Mouse (Mus musculus) cortical plate, adult 2 months (tissue): ENCODE results near the gene Defa32. TPM values are rescaled to one million over a fixed set of nuclear protein-coding genes. Genes with fewer than 3 reads are reported as not detected.
"Not testable (repeated sequence)": the region's sequence is repeated elsewhere in the genome, so short reads cannot be mapped to it uniquely, and the experiment has no call there.

Experiments used
- H3K27ac ChIP-seq: fragments of 200-500 bp; 2 replicates; pipeline ENCODE4 v1.5.1; 2012; ENCODE audit warnings: low read length, control low read depth, inconsistent platforms; ENCODE audit not compliant: insufficient read depth
- H3K4me1 ChIP-seq: fragments of 200-500 bp; 2 replicates; pipeline ENCODE4 v1.6.1; 2011; ENCODE audit warnings: low read length; ENCODE audit not compliant: control insufficient read depth, insufficient read depth
- H3K4me3 ChIP-seq: fragments of 200-500 bp; 2 replicates; pipeline ENCODE4 v1.5.1; 2011; ENCODE audit warnings: mild to moderate bottlenecking, low read length, control low read depth; ENCODE audit not compliant: insufficient read depth
- polyA plus RNA-seq: library from polyadenylated mRNA; depleted of rRNA; stranded (reverse); fragments of >200 nt; gene quantifications from 2 replicates; pipeline ENCODE4 v1.2.3, GENCODE M21; 2012; rRNA removed

The Defa32 gene
- polyA plus RNA-seq, result not detected in 2 replicates

DNA sequence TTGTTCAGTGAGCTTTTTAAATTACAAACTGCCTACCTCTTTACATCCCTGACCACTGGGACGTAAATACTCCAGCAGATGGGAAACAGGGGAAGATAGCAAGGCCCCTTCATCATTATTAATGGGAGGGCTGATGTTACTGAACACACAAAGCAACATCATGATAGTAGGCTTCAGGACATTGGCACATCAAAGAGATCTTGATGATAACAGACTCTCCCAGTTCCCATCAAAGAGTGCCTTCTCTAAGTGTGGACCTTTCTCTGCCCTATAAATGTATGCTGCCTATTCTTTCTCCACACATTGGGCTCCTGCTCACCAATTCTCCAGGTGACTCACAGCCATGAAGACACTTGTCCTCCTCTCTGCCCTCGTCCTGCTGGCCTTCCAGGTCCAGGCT is at the start of gene Defa32:
Gene Defa32, plus strand, starts transcription at position 301 of the 400 bp plus-strand sequence.
- not testable (repeated sequence) for H3K27ac ChIP-seq, H3K4me1 ChIP-seq, H3K4me3 ChIP-seq

DNA sequence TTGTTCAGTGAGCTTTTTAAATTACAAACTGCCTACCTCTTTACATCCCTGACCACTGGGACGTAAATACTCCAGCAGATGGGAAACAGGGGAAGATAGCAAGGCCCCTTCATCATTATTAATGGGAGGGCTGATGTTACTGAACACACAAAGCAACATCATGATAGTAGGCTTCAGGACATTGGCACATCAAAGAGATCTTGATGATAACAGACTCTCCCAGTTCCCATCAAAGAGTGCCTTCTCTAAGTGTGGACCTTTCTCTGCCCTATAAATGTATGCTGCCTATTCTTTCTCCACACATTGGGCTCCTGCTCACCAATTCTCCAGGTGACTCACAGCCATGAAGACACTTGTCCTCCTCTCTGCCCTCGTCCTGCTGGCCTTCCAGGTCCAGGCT is 19.9 kb upstream of the Defa32 start, which contains the start of gene Defa20:
Gene Defa20, plus strand, starts transcription at position 301 of the 400 bp plus-strand sequence.
- not testable (repeated sequence) for H3K4me3 ChIP-seq, H3K27ac ChIP-seq, H3K4me1 ChIP-seq

DNA sequence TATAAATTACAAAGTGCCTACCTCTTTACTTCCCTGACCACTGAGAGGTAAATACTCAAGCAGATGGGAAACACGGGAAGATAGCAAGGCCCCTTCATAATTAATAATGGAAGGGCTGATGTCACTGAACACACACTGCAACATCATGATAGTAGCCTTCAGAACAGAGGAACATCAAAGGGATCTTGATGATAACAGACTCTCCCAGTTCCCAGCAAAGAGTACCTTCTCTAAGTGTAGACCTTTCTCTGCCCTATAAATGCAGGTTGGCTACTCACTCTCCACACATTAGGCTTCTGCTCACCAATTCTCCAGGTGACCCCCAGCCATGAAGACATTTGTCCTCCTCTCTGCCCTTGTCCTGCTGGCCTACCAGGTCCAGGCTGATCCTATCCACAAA is 36.3 kb downstream of the Defa32 start, which contains the start of gene Defa37:
Gene Defa37, plus strand, starts transcription at position 301 of the 400 bp plus-strand sequence.
- not testable (repeated sequence) for H3K4me3 ChIP-seq, H3K27ac ChIP-seq, H3K4me1 ChIP-seq

Other genes with a start within 250 kb of the Defa32 start
- gene Defa27, start 213.5 kb upstream of the Defa32 start, polyA plus RNA-seq, result not detected in 2 replicates
- not detected in 2 replicates for gene Defa29, start 202.0 kb upstream of the Defa32 start, polyA plus RNA-seq
- gene Defa2, start 150.5 kb upstream of the Defa32 start, polyA plus RNA-seq, result not detected in 2 replicates
- not detected in 2 replicates for gene Defa33, start 137.2 kb upstream of the Defa32 start, polyA plus RNA-seq
- not detected in 2 replicates for gene Defa36, start 101.6 kb upstream of the Defa32 start, polyA plus RNA-seq
- not detected in 2 replicates for gene Gm7849, start 72.5 kb upstream of the Defa32 start, polyA plus RNA-seq
- gene Defa20, start 19.8 kb upstream of the Defa32 start, polyA plus RNA-seq, result not detected in 2 replicates
- not detected in 2 replicates for gene Defa37, start 36.4 kb downstream of the Defa32 start, polyA plus RNA-seq
- gene Defa28, start 54.0 kb downstream of the Defa32 start, polyA plus RNA-seq, result not detected in 2 replicates
- not detected in 2 replicates for gene Gm7861, start 65.5 kb downstream of the Defa32 start, polyA plus RNA-seq
- gene Defa26, start 89.2 kb downstream of the Defa32 start, polyA plus RNA-seq, result not detected in 2 replicates
- gene Defa17, start 126.7 kb downstream of the Defa32 start, polyA plus RNA-seq, result not detected in 2 replicates
- not detected in 2 replicates for gene Defa34, start 136.8 kb downstream of the Defa32 start, polyA plus RNA-seq
- gene AY761184, start 174.6 kb downstream of the Defa32 start, polyA plus RNA-seq, result not detected in 2 replicates
- gene Defa24, start 205.5 kb downstream of the Defa32 start, polyA plus RNA-seq, result not detected in 2 replicates